Mouse (Mus musculus) embryonic facial prominence, embryonic 12.5 days (tissue): ENCODE measurements around the gene Ggcx. TPM values are rescaled to one million over a fixed set of nuclear protein-coding genes. Genes with fewer than 3 reads are reported as not detected.

Experiments used
- ATAC-seq: fragments of 200-750 bp; cut with Nextera tagmentation; 2 replicates; pipeline ENCODE4 v1.8.0; 2017; ENCODE audit not compliant: insufficient number of reproducible peaks, insufficient read depth, low FRiP score, low TSS enrichment
- H3K27ac ChIP-seq: fragments of 300-500 bp; sonication (generic); 2 replicates; pipeline ENCODE4 v1.5.1; 2016; ENCODE audit warnings: mild to moderate bottlenecking
- H3K27me3 ChIP-seq: fragments of 300-500 bp; sonication (generic); 2 replicates; pipeline ENCODE4 v1.6.1; 2016; ENCODE audit warnings: mild to moderate bottlenecking, moderate library complexity
- H3K36me3 ChIP-seq: fragments of 300-500 bp; sonication (generic); 2 replicates; pipeline ENCODE4 v1.6.1; 2016; ENCODE audit warnings: mild to moderate bottlenecking
- H3K4me1 ChIP-seq: fragments of 300-500 bp; sonication (generic); 2 replicates; pipeline ENCODE4 v1.6.1; 2016
- H3K4me2 ChIP-seq: fragments of 300-500 bp; sonication (generic); replicated peaks from 2 replicates; pipeline ENCODE4 v1.6.1; 2016; ENCODE audit warnings: mild to moderate bottlenecking, moderate library complexity
- H3K4me3 ChIP-seq: fragments of 300-500 bp; sonication (generic); 2 replicates; pipeline ENCODE4 v1.5.1; 2016; ENCODE audit warnings: mild to moderate bottlenecking
- H3K9ac ChIP-seq: fragments of 300-500 bp; sonication (generic); 2 replicates; pipeline ENCODE4 v1.6.1; 2016; ENCODE audit warnings: mild to moderate bottlenecking, moderate library complexity
- H3K9me3 ChIP-seq: fragments of 300-500 bp; sonication (generic); 2 replicates; pipeline ENCODE4 v1.6.1; 2016; ENCODE audit warnings: mild to moderate bottlenecking, moderate library complexity
- WGBS: fragments of 180-500 bp; shearing (Covaris S2); methylation state at CpG from one replicate; pipeline ENCODE4 v1.1.7; 2016; 5-methylcytosine and 5-hydroxymethylcytosine counted together
- polyA plus RNA-seq: library from polyadenylated mRNA; unstranded; fragments of >200 nt; fragmentation: Nextera tagmentation; extraction: Ambion mirVana; gene quantifications from 2 replicates; pipeline ENCODE4 v1.2.1, GENCODE M21; 2016

The Ggcx gene
- polyA plus RNA-seq, 1 experiment from 2014 or later: 34.4 TPM

DNA sequence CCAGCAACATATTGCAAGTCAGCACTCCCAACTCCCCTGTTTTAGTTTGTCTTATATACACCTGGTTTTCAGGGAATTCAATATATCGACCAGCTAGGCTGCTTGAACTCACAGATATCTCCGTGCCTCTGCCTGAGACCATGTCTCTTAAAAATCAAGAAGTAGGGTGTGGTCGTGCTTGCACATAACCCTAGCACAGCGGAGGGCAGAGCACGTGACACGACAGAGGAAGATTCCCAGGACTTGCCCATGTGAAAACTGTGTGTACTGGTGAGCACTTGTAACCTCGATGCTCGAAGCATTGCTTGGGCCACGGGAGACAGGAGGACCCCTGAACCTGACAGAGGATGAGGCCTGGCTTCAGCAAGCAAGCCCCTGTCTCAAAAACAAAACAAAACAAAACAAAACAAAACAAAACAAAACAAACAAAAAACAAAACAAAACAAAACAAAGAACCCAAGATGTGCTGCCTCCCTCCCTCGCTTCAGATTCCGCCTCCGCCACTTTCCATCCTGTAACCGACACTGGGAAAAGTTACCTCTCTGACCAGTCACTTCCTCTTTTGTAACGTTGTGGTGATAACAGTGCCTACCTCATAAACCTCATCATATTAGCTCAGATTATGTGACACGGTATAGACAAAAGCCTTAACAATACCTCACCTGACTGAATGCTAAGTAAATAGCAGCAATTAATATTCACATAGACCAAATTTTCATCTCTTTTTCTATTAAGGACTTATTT lies 39.1 kb upstream of the Ggcx start:
- WGBS: 81% methylated on average over 15 of the region's 15 CpGs
- H3K4me1 ChIP-seq: 0 out of 2 replicates have a peak, but pooled peaks cover 7% of the 10 kb centered on the region
- no peaks in the 10 kb centered on the region for H3K36me3 ChIP-seq
- no peak overlapping the region for H3K9ac ChIP-seq
- H3K27ac ChIP-seq: no peak overlapping the region
- H3K4me3 ChIP-seq: no peak overlapping the region
- ATAC-seq: no peak
- no peaks in the 10 kb centered on the region for H3K9me3 ChIP-seq
- H3K4me2 ChIP-seq: no peak overlapping the region
- H3K27me3 ChIP-seq: peaks cover 9% of the 10 kb centered on the region

DNA sequence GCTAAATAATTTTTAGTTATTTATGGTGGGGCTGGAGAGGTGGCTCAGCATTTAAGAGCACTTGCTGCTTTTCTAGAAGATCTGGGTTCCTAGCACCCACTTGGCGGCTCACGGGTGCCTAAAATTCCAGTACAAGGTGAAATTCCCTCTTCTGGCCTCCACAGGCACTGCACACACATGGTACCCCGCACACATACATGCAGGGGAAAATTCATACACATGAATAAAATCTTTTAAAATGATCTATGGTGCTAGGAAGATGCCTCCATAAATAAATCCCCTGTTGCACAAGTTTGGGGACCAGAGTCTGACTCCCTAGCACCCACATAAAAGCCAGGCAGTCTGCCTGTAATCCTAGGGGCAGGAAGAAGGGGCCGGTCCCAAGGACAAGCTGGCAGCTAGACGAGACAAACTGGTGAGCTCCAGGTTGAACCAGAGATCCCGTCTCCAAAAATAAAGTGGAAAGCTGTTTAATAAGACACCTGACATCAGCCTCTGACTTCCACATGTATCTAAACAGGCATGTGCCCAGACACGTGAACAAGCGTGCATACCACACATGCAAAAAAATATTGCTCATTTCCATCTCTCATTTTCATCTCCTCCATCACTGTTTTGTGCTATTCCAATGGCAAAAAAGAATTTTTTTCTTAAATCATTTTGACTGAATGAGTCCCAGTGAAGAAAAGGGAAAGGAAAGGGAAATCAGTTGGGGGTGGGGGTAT lies 35.4 kb upstream of the Ggcx start:
- H3K4me2 ChIP-seq: no peak overlapping the region
- no peak overlapping the region for H3K9ac ChIP-seq
- ATAC-seq: no peak
- no peak overlapping the region for H3K27ac ChIP-seq
- H3K9me3 ChIP-seq: no peaks in the 10 kb centered on the region
- H3K4me3 ChIP-seq: no peak overlapping the region
- H3K27me3 ChIP-seq: peaks cover 13% of the 10 kb centered on the region
- H3K4me1 ChIP-seq: no peaks in the 10 kb centered on the region
- H3K36me3 ChIP-seq: no peaks in the 10 kb centered on the region
- 84% methylated on average over 8 of the region's 8 CpGs for WGBS

DNA sequence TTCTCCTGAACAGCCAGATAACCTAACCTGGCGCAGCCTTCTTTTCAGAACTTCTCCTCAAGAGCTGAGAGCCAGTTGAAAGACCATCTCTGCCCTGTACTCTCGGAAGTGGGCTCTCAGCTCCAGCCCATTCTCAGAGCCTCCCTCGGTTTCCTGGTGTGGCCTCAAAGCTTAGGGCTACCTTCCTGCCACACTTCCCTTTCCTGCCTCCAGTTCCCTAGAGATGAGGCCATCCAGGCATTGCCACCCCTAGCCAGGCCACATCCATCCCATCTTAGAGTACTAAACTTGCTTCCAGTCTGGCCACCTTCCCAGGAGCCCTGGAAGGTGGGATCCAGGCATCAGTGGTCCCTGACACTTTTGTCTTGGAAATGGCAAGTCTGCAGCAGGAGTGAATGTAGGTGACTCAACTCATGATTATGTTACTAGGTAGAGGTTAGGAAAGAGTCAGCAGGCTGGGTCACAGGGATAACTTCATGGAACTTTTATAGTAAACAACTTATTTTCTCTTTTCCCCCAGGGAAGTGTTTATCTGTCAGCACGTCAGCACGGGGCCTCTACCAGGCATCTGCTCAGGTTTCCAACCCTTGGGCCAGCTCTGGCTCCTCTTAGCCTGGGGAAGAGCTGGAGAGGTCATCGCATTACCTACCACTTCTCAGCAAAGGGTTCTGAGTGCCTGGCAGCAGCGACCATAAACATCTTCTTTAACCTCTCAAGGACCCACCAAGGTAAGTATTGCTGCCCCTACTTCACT lies 34.6 kb upstream of the Ggcx start:
- ATAC-seq: no peak
- H3K27ac ChIP-seq: no peak overlapping the region
- WGBS: 37% methylated on average over 7 of the region's 7 CpGs

DNA sequence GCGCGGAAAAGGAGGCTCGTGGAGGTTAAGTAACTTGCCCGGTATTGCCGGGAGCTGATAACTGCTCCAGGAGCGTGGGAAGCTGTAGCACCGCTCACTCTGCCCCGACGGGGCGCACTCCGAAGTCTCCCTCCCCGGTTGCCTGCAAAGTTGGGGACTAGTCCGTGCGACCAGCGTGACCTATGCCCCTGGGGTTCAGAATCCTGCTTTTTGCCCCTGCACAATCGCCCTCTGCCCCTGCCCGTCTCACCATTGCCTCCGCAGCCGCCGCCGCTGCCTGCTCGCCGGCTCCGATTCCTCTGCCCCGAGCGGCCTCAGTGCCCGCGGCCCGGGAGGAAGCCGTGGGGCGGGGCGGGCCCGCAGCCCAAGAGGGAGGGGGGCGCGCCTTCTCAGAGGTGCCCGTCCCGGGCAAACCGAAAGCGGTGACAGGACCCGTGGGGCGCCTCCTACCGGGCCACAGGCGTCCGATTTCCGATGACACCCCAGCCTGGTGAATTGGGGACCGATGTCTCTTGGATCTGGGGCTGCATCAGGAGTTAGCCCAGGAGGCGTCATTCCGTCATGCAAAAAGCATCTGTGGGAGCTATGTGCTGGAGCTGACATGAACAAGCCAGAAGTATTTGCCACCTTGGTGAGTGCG lies 33.9 kb upstream of the Ggcx start, which contains the start of gene Vamp5:
Vamp5 (minus strand) TSS at position 338 of the 640 bp plus-strand sequence.
- H3K9ac ChIP-seq: peak within 1 kb of the TSS; percentile 61
- H3K27ac ChIP-seq: peak within 1 kb of the TSS; percentile 12; the same call in 1 of the 2 replicates
- H3K36me3 ChIP-seq: peaks cover 6% of the 10 kb centered on the region
- H3K4me2 ChIP-seq: peak within 1 kb of the TSS; percentile 74
- no peaks in the 10 kb centered on the region for H3K4me1 ChIP-seq
- peak within 1 kb of the TSS; percentile 54 for H3K4me3 ChIP-seq
- peaks cover 13% of the 10 kb centered on the region for H3K27me3 ChIP-seq
- H3K9me3 ChIP-seq: no peaks in the 10 kb centered on the region
- 2% methylated on average over 49 of the region's 49 CpGs for WGBS
- ATAC-seq: peak; percentile 78

More for the DNA sequence above, 34.6 kb upstream of the Ggcx start:
- H3K4me1 ChIP-seq: no peaks in the 10 kb centered on the region
- H3K9ac ChIP-seq: peak overlapping the region; percentile 61
- no peaks in the 10 kb centered on the region for H3K36me3 ChIP-seq
- H3K4me3 ChIP-seq: peak overlapping the region; percentile 54
- peak overlapping the region; percentile 74 for H3K4me2 ChIP-seq
- peaks cover 13% of the 10 kb centered on the region for H3K27me3 ChIP-seq
- H3K9me3 ChIP-seq: no peaks in the 10 kb centered on the region

DNA sequence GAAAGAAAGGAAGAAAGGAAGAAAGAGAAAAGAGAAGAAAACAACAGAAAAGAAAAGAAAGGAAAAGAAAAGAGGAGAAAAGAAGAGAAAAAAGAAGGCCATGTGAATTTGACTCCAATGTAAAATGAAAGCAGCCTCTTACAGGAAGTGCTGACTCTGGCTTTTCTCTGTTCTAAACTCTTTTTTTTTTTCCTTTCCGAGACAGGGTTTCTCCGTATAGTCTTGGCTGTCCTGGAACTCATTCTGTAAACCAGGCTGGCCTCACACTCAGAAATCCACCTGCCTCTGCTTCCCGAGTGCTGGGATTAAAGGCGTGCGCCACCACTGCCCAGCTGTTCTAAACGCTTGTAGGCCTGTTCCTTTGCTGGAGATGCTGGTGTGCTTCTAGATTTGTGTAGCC lies 31.6 kb upstream of the Ggcx start:
- ATAC-seq: no peak

DNA sequence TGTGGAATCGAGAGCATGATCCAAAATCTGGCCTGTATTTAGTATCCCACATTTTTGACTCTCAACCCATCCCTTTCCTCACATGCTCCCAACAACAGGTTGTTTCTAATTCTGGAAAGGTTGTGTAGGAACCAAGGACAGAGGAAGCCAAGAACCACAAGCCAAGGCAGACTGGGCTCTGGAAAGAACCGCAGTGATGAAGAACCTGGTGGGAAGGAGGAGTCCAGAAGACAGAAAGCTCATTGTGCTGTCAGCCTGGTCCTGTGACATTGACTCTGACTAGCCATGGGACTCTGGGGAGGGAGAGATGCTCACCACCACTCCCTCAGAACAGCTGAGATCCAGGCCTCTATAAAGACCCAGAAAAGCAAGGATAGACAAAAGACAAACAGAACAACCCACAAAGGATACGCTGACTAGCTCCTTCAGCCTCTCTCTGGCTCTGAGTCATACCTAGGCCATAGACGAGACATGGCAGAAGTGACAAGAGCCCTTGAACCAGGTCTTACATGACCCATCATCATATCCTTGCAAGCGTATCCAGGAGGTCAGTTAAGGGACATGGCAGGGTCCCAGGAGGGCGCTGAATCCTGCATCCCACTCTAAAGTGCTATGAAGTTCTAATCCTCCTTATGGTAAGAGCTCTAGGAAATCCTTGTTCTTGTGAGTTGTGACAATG lies 30.8 kb upstream of the Ggcx start:
- H3K9me3 ChIP-seq: no peaks in the 10 kb centered on the region; the same call in 1 of the 2 replicates
- peaks cover 9% of the 10 kb centered on the region for H3K36me3 ChIP-seq
- no peak for ATAC-seq
- no peak overlapping the region for H3K27ac ChIP-seq
- no peak overlapping the region for H3K4me3 ChIP-seq
- H3K4me1 ChIP-seq: no peaks in the 10 kb centered on the region
- peaks cover 13% of the 10 kb centered on the region for H3K27me3 ChIP-seq
- 89% methylated on average over 6 of the region's 6 CpGs for WGBS
- H3K4me2 ChIP-seq: no peak overlapping the region
- H3K9ac ChIP-seq: no peak overlapping the region

More for the DNA sequence above, 31.6 kb upstream of the Ggcx start:
- no peak overlapping the region for H3K4me2 ChIP-seq
- no peak overlapping the region for H3K27ac ChIP-seq
- H3K27me3 ChIP-seq: peaks cover 13% of the 10 kb centered on the region
- no peaks in the 10 kb centered on the region for H3K4me1 ChIP-seq
- peaks cover 9% of the 10 kb centered on the region for H3K36me3 ChIP-seq
- 74% methylated on average over 6 of the region's 6 CpGs for WGBS
- no peak overlapping the region for H3K4me3 ChIP-seq
- H3K9ac ChIP-seq: no peak overlapping the region
- no peaks in the 10 kb centered on the region; the same call in 1 of the 2 replicates for H3K9me3 ChIP-seq

DNA sequence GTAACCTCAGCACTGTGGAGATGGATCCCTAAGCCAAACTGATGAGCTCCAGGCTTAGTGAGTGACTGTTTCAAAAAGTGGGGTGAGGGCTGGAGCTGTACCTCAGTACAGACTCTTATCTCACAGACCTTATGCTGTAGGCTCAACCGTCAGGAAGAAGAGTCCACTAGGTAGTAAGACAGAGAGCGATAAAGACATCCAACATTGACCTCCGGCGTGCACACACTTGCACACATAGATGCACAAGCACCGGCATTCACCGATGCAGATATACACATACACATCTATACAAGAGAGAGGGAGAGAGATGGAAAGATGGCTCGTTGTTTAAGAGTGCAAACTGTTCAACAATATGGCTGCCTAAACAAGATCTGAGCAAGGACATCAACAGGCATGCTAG lies 30.2 kb upstream of the Ggcx start:
- Histone ChIP-seq H3K9me3 (no peaks in the 10 kb centered on the region; the same call in 1 of the 2 replicates), H3K4me3 (no peak overlapping the region), H3K27ac (no peak overlapping the region), H3K4me2 (no peak overlapping the region), H3K9ac (no peak overlapping the region), H3K27me3 (peaks cover 13% of the 10 kb centered on the region), H3K4me1 (0 out of 2 replicates have a peak, but pooled peaks cover 4% of the 10 kb centered on the region), H3K36me3 (peaks cover 9% of the 10 kb centered on the region)
- no peak for ATAC-seq
- 90% methylated on average over 7 of the region's 7 CpGs for WGBS

DNA sequence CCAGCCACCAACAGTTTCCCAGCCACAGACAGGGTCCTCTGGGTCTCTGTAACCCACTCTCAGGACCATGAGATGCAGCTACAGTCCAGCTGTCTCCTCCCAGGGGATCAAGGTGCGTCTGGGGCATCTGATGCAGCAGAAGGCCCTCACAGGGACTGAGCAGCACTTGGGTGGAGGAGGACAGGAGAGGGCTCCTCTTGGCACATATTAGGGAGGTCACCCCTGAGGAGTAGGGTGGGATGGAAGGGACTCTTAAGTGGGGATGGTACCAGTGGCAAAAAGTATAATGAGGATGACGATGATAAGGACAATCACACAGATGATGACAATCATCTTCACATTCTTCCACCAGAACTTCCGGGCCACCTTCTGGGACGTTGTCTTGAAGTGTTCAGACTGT lies 28.9 kb upstream of the Ggcx start:
- Histone ChIP-seq H3K9ac (no peak overlapping the region), H3K27me3 (peaks cover 1% of the 10 kb centered on the region; the same call in 1 of the 2 replicates)
- 91% methylated on average over 4 of the region's 4 CpGs for WGBS

DNA sequence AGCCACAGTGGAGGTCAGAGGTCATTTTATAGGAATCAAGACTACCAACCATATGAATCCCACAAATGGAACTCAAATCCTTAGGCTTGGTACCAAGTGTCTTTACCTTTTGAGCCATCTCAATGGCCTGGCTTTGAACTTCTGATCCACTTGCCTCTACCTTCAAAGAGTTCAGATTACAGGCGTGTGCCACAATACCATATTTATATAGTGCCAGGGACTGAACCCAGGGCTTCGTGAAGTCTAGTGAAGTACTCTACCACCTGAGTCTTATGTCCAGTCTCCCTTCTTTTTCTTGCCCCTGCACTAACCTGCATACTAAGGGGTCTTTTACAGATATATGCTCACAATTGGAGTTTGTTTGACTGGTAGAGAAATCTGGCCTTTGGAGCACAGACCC lies 27.5 kb upstream of the Ggcx start:
- peaks cover 9% of the 10 kb centered on the region for H3K36me3 ChIP-seq
- H3K4me1 ChIP-seq: peaks cover 18% of the 10 kb centered on the region; the same call in 1 of the 2 replicates
- H3K4me2 ChIP-seq: no peak overlapping the region
- no peak for ATAC-seq
- WGBS: 89% methylated on average over 2 of the region's 2 CpGs
- H3K27ac ChIP-seq: no peak overlapping the region
- H3K27me3 ChIP-seq: no peaks in the 10 kb centered on the region
- no peak overlapping the region for H3K9ac ChIP-seq
- H3K9me3 ChIP-seq: no peaks in the 10 kb centered on the region; the same call in 1 of the 2 replicates
- H3K4me3 ChIP-seq: no peak overlapping the region

More for the DNA sequence above, 28.9 kb upstream of the Ggcx start:
- Histone ChIP-seq H3K4me3 (no peak overlapping the region), H3K9me3 (no peaks in the 10 kb centered on the region; the same call in 1 of the 2 replicates), H3K4me2 (no peak overlapping the region), H3K27ac (no peak overlapping the region), H3K4me1 (peaks cover 12% of the 10 kb centered on the region; the same call in 1 of the 2 replicates), H3K36me3 (peaks cover 9% of the 10 kb centered on the region)
- no peak for ATAC-seq

DNA sequence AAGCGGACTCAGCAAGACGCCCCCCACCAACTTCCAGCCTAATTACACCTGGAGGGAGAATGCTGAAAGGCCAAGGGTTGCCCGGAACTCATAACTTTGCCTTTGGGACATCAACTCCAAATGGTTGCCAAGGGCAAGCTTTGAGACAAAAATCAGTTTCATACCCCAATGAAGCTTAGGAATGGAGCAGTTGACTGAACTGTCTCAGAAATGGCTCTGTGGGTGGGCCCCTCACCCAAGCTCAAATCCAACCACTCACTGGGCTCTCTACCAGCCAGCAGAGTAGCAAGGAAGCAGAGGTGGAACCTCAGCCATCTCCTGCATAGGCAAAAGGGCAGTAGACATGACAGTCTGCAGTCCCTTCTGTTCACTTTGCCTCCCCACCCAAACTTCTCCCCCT lies 26.3 kb upstream of the Ggcx start:
- H3K9me3 ChIP-seq: no peaks in the 10 kb centered on the region; the same call in 1 of the 2 replicates
- 61% methylated on average over 3 of the region's 3 CpGs for WGBS
- ATAC-seq: no peak
- H3K27ac ChIP-seq: no peak overlapping the region
- no peak overlapping the region for H3K4me2 ChIP-seq
- peaks cover 18% of the 10 kb centered on the region; the same call in 1 of the 2 replicates for H3K4me1 ChIP-seq
- no peaks in the 10 kb centered on the region for H3K27me3 ChIP-seq
- peaks cover 9% of the 10 kb centered on the region for H3K36me3 ChIP-seq
- H3K9ac ChIP-seq: no peak overlapping the region
- H3K4me3 ChIP-seq: no peak overlapping the region
